Mouse (Mus musculus): ENCODE measurements around the gene Twist2. TPM values are rescaled to one million over a fixed set of nuclear protein-coding genes. Genes with fewer than 3 reads are reported as not detected.

Gene Twist2
- polyA plus RNA-seq, 1 experiment from 2014 or later: 0.35 TPM

GRCm38 (mm10) chr1:91776928-91777327, 24.3 kb upstream of the Twist2 start:
- ATAC-seq (ENCODE audit: low read depth) (no peak), DNase-seq (no peak)
- H3K27ac ChIP-seq: no peak overlapping the region
- WGBS (ENCODE audit: insufficient replicate concordance): 47% methylated on average over 5 of the region's 5 CpGs
- no peaks in the 10 kb centered on the region for H3K4me1 ChIP-seq (replicated peaks)
- H3K9ac ChIP-seq: no peak overlapping the region
- H3K27me3 ChIP-seq: no peaks in the 10 kb centered on the region
- H3K36me3 ChIP-seq: no peaks in the 10 kb centered on the region
- H3K4me2 ChIP-seq: no peak overlapping the region
- no peak overlapping the region for H3K4me3 ChIP-seq (replicated peaks)
- H3K9me3 ChIP-seq (replicated peaks): no peaks in the 10 kb centered on the region

- 53% methylated on average over 4 of the region's 4 CpGs for WGBS (ENCODE audit: insufficient replicate concordance)
- ATAC-seq (ENCODE audit: low read depth) (no peak), DNase-seq (no peak)
- no peak overlapping the region for H3K27ac ChIP-seq
- no peaks in the 10 kb centered on the region for H3K4me1 ChIP-seq (replicated peaks)
- no peaks in the 10 kb centered on the region for H3K27me3 ChIP-seq
- H3K4me2 ChIP-seq: no peak overlapping the region
- no peak overlapping the region for H3K9ac ChIP-seq
- H3K4me3 ChIP-seq (replicated peaks): no peak overlapping the region
- no peaks in the 10 kb centered on the region for H3K9me3 ChIP-seq (replicated peaks)
- H3K36me3 ChIP-seq: no peaks in the 10 kb centered on the region
Measured at GRCm38 (mm10) chr1:91779819-91780218, 21.4 kb upstream of the Twist2 start.

- Histone ChIP-seq H3K27ac (no peak overlapping the region), H3K4me3 (replicated peaks) (no peak overlapping the region), H3K9me3 (replicated peaks) (no peaks in the 10 kb centered on the region), H3K36me3 (no peaks in the 10 kb centered on the region), H3K9ac (no peak overlapping the region), H3K27me3 (no peaks in the 10 kb centered on the region), H3K4me2 (no peak overlapping the region), H3K4me1 (replicated peaks) (no peaks in the 10 kb centered on the region)
- no peak for DNase-seq
- no peak for ATAC-seq (ENCODE audit: low read depth)
- 63% methylated on average over 7 of the region's 7 CpGs for WGBS (ENCODE audit: insufficient replicate concordance)
Measured at GRCm38 (mm10) chr1:91781182-91781581, 20.1 kb upstream of the Twist2 start.

GRCm38 (mm10) chr1:91784162-91784561, 17.1 kb upstream of the Twist2 start:
- Histone ChIP-seq H3K4me3 (replicated peaks) (no peak overlapping the region), H3K27ac (no peak overlapping the region), H3K9ac (no peak overlapping the region), H3K4me2 (no peak overlapping the region), H3K27me3 (no peaks in the 10 kb centered on the region), H3K4me1 (replicated peaks) (no peaks in the 10 kb centered on the region), H3K36me3 (no peaks in the 10 kb centered on the region), H3K9me3 (replicated peaks) (no peaks in the 10 kb centered on the region)
- 33% methylated on average over 3 of the region's 3 CpGs for WGBS (ENCODE audit: insufficient replicate concordance)
- ATAC-seq (ENCODE audit: low read depth) (no peak), DNase-seq (no peak)

GRCm38 (mm10) chr1:91799323-91799722, 1.9 kb upstream of the Twist2 start:
- H3K4me2 ChIP-seq: no peak overlapping the region
- H3K27ac ChIP-seq: no peak overlapping the region
- no peak overlapping the region for H3K9ac ChIP-seq
- WGBS (ENCODE audit: insufficient replicate concordance): 45% methylated on average over 3 of the region's 3 CpGs
- no peak overlapping the region for H3K4me3 ChIP-seq (replicated peaks)
- DNase-seq: no peak
- no peaks in the 10 kb centered on the region for H3K9me3 ChIP-seq (replicated peaks)
- no peaks in the 10 kb centered on the region for H3K36me3 ChIP-seq
- no peaks in the 10 kb centered on the region for H3K4me1 ChIP-seq (replicated peaks)
- no peak for ATAC-seq (ENCODE audit: low read depth)
- H3K27me3 ChIP-seq: peaks cover 48% of the 10 kb centered on the region

GRCm38 (mm10) chr1:91800348-91800747, 913 bp upstream of the Twist2 start:
- no peak overlapping the region for H3K9ac ChIP-seq
- no peak for DNase-seq

GRCm38 (mm10) chr1:91801844-91802366, 644 bp downstream of the Twist2 start:
- Histone ChIP-seq H3K27me3 (peaks cover 50% of the 10 kb centered on the region), H3K4me2 (peak overlapping the region; percentile 61), H3K27ac (no peak overlapping the region), H3K9me3 (replicated peaks) (no peaks in the 10 kb centered on the region), H3K4me1 (replicated peaks) (no peaks in the 10 kb centered on the region), H3K36me3 (no peaks in the 10 kb centered on the region), H3K9ac (no peak overlapping the region), H3K4me3 (replicated peaks) (peak overlapping the region; percentile 43)
- 4% methylated on average over 45 of the region's 45 CpGs for WGBS (ENCODE audit: insufficient replicate concordance)
- ATAC-seq (ENCODE audit: low read depth): no peak
- DNase-seq: no peak

More at GRCm38 (mm10) chr1:91800348-91800747, 913 bp upstream of the Twist2 start:
- Histone ChIP-seq H3K9me3 (replicated peaks) (no peaks in the 10 kb centered on the region), H3K27ac (no peak overlapping the region), H3K36me3 (no peaks in the 10 kb centered on the region), H3K27me3 (peaks cover 50% of the 10 kb centered on the region), H3K4me2 (peak overlapping the region; percentile 61; the same call in 1 of the 2 replicates), H3K4me3 (replicated peaks) (0 out of 2 replicates have a peak overlapping the region, but pooled peaks have one; percentile 43), H3K4me1 (replicated peaks) (no peaks in the 10 kb centered on the region)
- ATAC-seq (ENCODE audit: low read depth): no peak
- 32% methylated on average over 13 of the region's 13 CpGs for WGBS (ENCODE audit: insufficient replicate concordance)

GRCm38 (mm10) chr1:91802406-91803121, 1.3 kb downstream of the Twist2 start:
- H3K36me3 ChIP-seq: no peaks in the 10 kb centered on the region
- no peak overlapping the region for H3K9ac ChIP-seq
- H3K9me3 ChIP-seq (replicated peaks): no peaks in the 10 kb centered on the region
- 13% methylated on average over 30 of the region's 30 CpGs for WGBS (ENCODE audit: insufficient replicate concordance)
- peaks cover 50% of the 10 kb centered on the region for H3K27me3 ChIP-seq
- ATAC-seq (ENCODE audit: low read depth): no peak
- H3K4me3 ChIP-seq (replicated peaks): no peak overlapping the region
- peak overlapping the region; percentile 61; the same call in 1 of the 2 replicates for H3K4me2 ChIP-seq
- H3K27ac ChIP-seq: no peak overlapping the region
- no peak for DNase-seq
- H3K4me1 ChIP-seq (replicated peaks): no peaks in the 10 kb centered on the region

GRCm38 (mm10) chr1:91803416-91803815, 2.2 kb downstream of the Twist2 start:
- no peak overlapping the region for H3K9ac ChIP-seq
- ATAC-seq (ENCODE audit: low read depth): no peak
- H3K27ac ChIP-seq: no peak overlapping the region
- 54% methylated on average over 6 of the region's 6 CpGs for WGBS (ENCODE audit: insufficient replicate concordance)
- peaks cover 50% of the 10 kb centered on the region for H3K27me3 ChIP-seq
- no peaks in the 10 kb centered on the region for H3K4me1 ChIP-seq (replicated peaks)
- no peak overlapping the region for H3K4me2 ChIP-seq
- H3K36me3 ChIP-seq: no peaks in the 10 kb centered on the region
- H3K9me3 ChIP-seq (replicated peaks): no peaks in the 10 kb centered on the region
- no peak for DNase-seq
- H3K4me3 ChIP-seq (replicated peaks): no peak overlapping the region

- Histone ChIP-seq H3K27me3 (no peaks in the 10 kb centered on the region), H3K4me3 (replicated peaks) (no peak overlapping the region), H3K27ac (no peak overlapping the region), H3K9me3 (replicated peaks) (no peaks in the 10 kb centered on the region), H3K4me2 (no peak overlapping the region), H3K9ac (no peak overlapping the region), H3K4me1 (replicated peaks) (no peaks in the 10 kb centered on the region), H3K36me3 (no peaks in the 10 kb centered on the region)
- 50% methylated on average over 3 of the region's 3 CpGs for WGBS (ENCODE audit: insufficient replicate concordance)
- ATAC-seq (ENCODE audit: low read depth) (no peak), DNase-seq (no peak)
Measured at GRCm38 (mm10) chr1:91816067-91816466, 14.8 kb downstream of the Twist2 start.

GRCm38 (mm10) chr1:91816571-91816970, 15.3 kb downstream of the Twist2 start:
- Histone ChIP-seq H3K4me2 (no peak overlapping the region), H3K9ac (no peak overlapping the region), H3K27ac (no peak overlapping the region), H3K4me3 (replicated peaks) (no peak overlapping the region), H3K4me1 (replicated peaks) (no peaks in the 10 kb centered on the region), H3K9me3 (replicated peaks) (no peaks in the 10 kb centered on the region), H3K27me3 (no peaks in the 10 kb centered on the region), H3K36me3 (no peaks in the 10 kb centered on the region)
- ATAC-seq (ENCODE audit: low read depth) (no peak), DNase-seq (no peak)
- 32% methylated on average over 6 of the region's 6 CpGs for WGBS (ENCODE audit: insufficient replicate concordance)

- H3K9ac ChIP-seq: no peak overlapping the region
- ATAC-seq (ENCODE audit: low read depth): no peak
- no peaks in the 10 kb centered on the region; the same call in 1 of the 2 replicates for H3K4me1 ChIP-seq (replicated peaks)
Measured at GRCm38 (mm10) chr1:91819237-91819636, 18.0 kb downstream of the Twist2 start.

More at GRCm38 (mm10) chr1:91819237-91819636, 18.0 kb downstream of the Twist2 start:
- Histone ChIP-seq H3K27me3 (no peaks in the 10 kb centered on the region), H3K9me3 (replicated peaks) (no peaks in the 10 kb centered on the region), H3K4me2 (no peak overlapping the region), H3K27ac (no peak overlapping the region), H3K4me3 (replicated peaks) (no peak overlapping the region), H3K36me3 (no peaks in the 10 kb centered on the region)
- DNase-seq: no peak
- 39% methylated on average over 9 of the region's 9 CpGs for WGBS (ENCODE audit: insufficient replicate concordance)

All from liver, embryonic 13.5 days (tissue).